Mouse (Mus musculus) spleen, adult 2 months (tissue): ENCODE measurements at regions not wholly inside any gene's neighbourhood (a gene's known extent, or its start where the extent isn't known, plus 50 kb on each side); places are given as distances from the start of the nearest gene placed in this dataset.

Experiments used
- DNase-seq, 2 experiments: peaks; one replicate each; pipeline versions ENCODE4 v3.0.0 to v3.0.0-alpha.2; 2012 to 2021; ENCODE audit warnings: low spot score in 2 of 2, low read depth in 1 of 2
- H3K27ac ChIP-seq: fragments of 200-500 bp; 2 replicates; pipeline ENCODE4 v1.5.1; 2012; ENCODE audit warnings: low read length, inconsistent platforms; ENCODE audit not compliant: insufficient read depth
- H3K27me3 ChIP-seq: fragments of 200-500 bp; 2 replicates; pipeline ENCODE4 v1.6.1; 2012; ENCODE audit warnings: mild to moderate bottlenecking, moderate library complexity, low read length, inconsistent platforms; ENCODE audit not compliant: control insufficient read depth, insufficient read depth
- H3K36me3 ChIP-seq: fragments of 200-500 bp; 2 replicates; pipeline ENCODE4 v1.6.1; 2012; ENCODE audit warnings: mild to moderate bottlenecking, low read length, inconsistent platforms; ENCODE audit not compliant: control insufficient read depth, insufficient read depth
- H3K4me1 ChIP-seq: fragments of 200-500 bp; 2 replicates; pipeline ENCODE4 v1.6.1; 2011; ENCODE audit warnings: inconsistent platforms; ENCODE audit not compliant: control insufficient read depth, insufficient read depth, insufficient read length
- H3K4me3 ChIP-seq: fragments of 200-500 bp; 2 replicates; pipeline ENCODE4 v1.5.1; 2011; ENCODE audit warnings: mild to moderate bottlenecking, inconsistent platforms; ENCODE audit not compliant: insufficient read depth, insufficient read length; ENCODE audit errors: extremely low read depth
- CTCF ChIP-seq: fragments of 200-500 bp; IDR thresholded peaks from 2 replicates; pipeline ENCODE4 v1.5.1; 2011; ENCODE audit warnings: mild to moderate bottlenecking, inconsistent platforms; ENCODE audit not compliant: insufficient read depth, insufficient read length, insufficient replicate concordance; ENCODE audit errors: extremely low read depth
- POLR2A ChIP-seq: fragments of 200-500 bp; IDR thresholded peaks from 2 replicates; pipeline ENCODE4 v1.6.1; 2011; ENCODE audit warnings: low read depth, low read length, inconsistent platforms
- WGBS: fragments of 180-500 bp; shearing (Covaris S2); methylation state at CpG from one replicate; pipeline ENCODE4 v1.1.7; 2018; 5-methylcytosine and 5-hydroxymethylcytosine counted together

DNA sequence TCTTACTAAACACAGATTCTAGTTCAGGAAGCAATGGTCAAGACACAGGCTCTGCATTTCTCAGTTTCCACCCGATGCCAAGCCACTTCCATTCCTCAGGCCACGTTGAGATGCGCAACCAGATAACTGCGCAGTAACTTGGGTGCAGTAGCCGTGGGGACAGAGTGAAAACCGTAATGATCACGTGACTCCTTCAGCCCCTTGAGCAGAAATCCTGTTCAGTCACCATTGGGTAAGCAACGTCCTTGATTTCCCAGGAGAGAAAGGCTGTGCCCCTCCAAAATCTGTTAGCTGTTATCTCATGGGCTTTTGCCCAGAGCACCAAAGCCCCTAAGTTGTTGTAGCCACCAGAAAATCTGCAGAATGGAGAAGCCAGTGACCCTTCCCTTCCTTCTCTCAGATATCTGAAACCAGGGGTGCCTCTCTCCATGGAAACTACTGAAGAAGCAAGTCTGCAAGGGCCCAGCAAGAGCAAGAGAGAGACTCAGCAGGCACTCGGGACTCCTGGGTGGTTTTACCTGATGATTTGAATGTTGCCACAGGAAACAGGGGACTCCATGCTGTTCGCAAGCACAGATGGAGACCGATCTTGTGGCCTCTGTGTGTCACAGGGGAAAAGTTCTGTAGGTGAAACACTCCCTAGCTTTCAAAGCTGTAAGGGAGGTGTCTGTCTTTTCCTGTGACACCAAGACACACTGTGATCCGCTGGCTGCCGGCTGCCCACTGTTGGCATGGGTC is 126.7 kb downstream of the Lmo4 start:
- H3K4me3 ChIP-seq, result no peak overlapping the region
- H3K36me3 ChIP-seq, result no peaks in the 10 kb centered on the region
- no peak overlapping the region for H3K27ac ChIP-seq
- no peaks in the 10 kb centered on the region for H3K27me3 ChIP-seq
- 78% methylated on average over 13 of the region's 13 CpGs for WGBS
- no peaks in the 10 kb centered on the region for H3K4me1 ChIP-seq
- TF ChIP-seq CTCF, result no peak
- TF ChIP-seq POLR2A, result no peak
- DNase-seq, result no peak

DNA sequence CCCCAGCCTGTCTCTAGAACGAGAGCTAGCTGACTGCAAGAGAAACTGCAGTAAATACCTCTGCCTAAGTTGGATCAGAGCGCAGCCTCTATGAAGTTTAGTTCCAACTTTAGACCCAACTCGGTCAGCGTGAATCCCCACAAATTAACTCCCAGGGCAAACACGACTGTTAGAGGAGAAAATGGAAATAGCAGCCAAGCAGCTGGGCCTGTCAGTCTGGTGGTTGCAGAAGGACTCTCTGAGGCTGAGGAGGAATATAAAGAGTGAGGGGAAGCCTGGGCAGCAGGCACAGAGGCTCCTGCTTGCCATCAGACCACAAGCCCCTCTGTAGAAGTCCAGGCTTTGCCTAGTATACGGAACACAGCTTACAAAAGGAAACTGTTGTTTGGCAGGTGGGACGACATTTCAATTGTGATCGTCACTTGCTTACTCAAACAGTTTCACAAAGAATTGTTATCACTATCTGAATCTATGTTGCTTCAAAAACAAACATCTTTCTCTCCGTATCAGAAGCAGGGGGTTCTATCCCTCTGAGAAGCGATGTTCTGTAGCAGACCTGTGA is 135.0 kb downstream of the Lmo4 start:
- H3K4me3 ChIP-seq, result no peak overlapping the region
- no peaks in the 10 kb centered on the region for H3K27me3 ChIP-seq
- no peak for TF ChIP-seq CTCF
- no peak for TF ChIP-seq POLR2A
- WGBS, result 85% methylated on average over 10 of the region's 10 CpGs
- H3K4me1 ChIP-seq, result no peaks in the 10 kb centered on the region
- no peak overlapping the region for H3K27ac ChIP-seq
- H3K36me3 ChIP-seq, result no peaks in the 10 kb centered on the region
- DNase-seq, result no peak

DNA sequence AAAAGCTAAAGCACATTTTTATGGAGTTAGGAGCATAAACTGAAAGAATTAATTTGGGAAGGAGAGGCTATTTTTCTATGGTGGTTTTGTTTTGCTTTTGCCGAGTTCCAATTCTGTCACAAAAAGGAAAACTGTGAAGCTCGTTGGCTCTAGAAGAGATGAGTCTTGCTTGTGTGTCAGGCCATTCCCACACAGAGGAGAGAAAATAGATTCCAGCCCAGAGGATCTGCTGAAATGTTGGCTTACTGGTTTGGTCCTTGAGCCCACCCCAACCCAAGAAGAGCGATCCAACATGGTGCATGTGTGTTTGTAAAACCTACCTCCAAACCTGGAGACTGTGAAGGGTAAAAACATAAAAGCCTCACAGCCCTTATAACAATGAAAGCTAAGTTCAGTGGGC is 138.0 kb downstream of the Lmo4 start:
- no peaks in the 10 kb centered on the region for H3K36me3 ChIP-seq
- no peak overlapping the region for H3K4me3 ChIP-seq
- no peak for TF ChIP-seq POLR2A
- no peaks in the 10 kb centered on the region for H3K27me3 ChIP-seq
- H3K27ac ChIP-seq, result no peak overlapping the region
- WGBS, result 91% methylated on average over 3 of the region's 3 CpGs
- no peaks in the 10 kb centered on the region for H3K4me1 ChIP-seq
- no peak for DNase-seq

DNA sequence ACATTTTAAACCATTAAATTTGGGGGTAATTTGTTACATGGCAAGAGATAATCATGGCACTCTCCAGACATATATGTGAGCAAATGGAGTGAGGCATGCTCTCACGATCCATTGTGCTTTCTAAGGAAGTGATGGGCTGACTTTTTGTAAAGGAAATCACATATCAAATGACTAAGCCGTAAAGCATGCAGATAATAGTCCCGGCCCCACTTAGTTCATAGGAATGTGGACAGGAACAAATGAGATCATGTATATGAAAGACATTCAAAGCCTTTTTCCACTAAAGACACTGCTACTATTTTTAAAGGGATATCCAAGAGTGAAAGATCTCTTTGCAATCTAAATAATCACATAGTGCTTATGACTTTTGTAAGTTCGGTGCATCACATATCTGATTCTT is 146.9 kb downstream of the Lmo4 start:
- no peak for TF ChIP-seq CTCF
- TF ChIP-seq POLR2A, result no peak
- no peak overlapping the region for H3K4me3 ChIP-seq
- WGBS, result 83% methylated on average over 4 of the region's 4 CpGs
- H3K36me3 ChIP-seq, result no peaks in the 10 kb centered on the region
- H3K4me1 ChIP-seq, result no peaks in the 10 kb centered on the region; the same call in 1 of the 2 replicates
- DNase-seq, result no peak
- no peaks in the 10 kb centered on the region for H3K27me3 ChIP-seq
- no peak overlapping the region for H3K27ac ChIP-seq

DNA sequence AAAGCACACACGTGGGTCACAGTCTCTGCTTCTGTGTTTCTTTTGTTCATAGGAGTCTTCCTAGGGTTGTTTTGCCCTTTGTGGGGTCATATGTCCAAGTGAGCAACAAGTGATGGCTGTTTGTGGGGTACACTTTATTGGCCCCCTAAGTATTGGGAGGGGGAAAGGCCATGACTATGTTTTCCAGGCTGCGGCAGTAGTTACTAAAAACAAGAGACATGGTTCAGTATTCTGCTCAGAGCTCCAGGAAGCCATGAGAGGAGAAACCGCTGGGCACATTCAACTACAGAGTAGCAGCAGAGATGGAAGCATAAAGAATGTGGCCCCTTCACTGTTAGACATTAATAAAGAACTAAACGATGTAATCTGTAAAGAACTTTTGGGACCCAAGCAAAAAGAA is 154.7 kb downstream of the Lmo4 start:
- no peaks in the 10 kb centered on the region; the same call in 1 of the 2 replicates for H3K4me1 ChIP-seq
- 48% methylated on average over 4 of the region's 4 CpGs for WGBS
- TF ChIP-seq CTCF (no peak), POLR2A (no peak)
- no peak for DNase-seq
- H3K36me3 ChIP-seq, result no peaks in the 10 kb centered on the region
- H3K27ac ChIP-seq, result peak overlapping the region; percentile 29; the same call in 1 of the 2 replicates
- H3K27me3 ChIP-seq, result no peaks in the 10 kb centered on the region
- H3K4me3 ChIP-seq, result no peak overlapping the region

DNA sequence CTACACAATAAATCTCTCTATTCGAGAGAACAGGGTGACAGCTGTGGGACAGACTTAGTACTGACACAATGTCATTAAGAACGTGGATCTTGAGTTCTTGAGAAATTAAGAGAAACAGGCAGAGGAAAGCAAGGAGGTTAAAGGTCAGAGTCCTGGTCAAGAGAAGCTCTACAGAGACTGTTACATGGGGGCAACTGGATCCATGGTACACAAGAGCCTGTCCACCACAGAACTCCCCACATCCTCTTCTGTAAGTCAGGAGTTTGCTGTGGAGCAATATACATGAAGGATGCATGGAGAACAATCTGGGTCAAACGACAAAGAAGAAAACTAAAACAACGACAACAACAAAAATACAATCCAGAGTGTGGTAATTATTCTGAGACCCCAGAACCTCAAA is 155.8 kb downstream of the Lmo4 start:
- TF ChIP-seq CTCF (no peak), POLR2A (no peak)
- no peak overlapping the region for H3K27ac ChIP-seq
- H3K4me1 ChIP-seq, result no peaks in the 10 kb centered on the region; the same call in 1 of the 2 replicates
- no peaks in the 10 kb centered on the region for H3K27me3 ChIP-seq
- no peak for DNase-seq
- H3K4me3 ChIP-seq, result no peak overlapping the region
- no peaks in the 10 kb centered on the region for H3K36me3 ChIP-seq
- 61% methylated on average over 4 of the region's 4 CpGs for WGBS

DNA sequence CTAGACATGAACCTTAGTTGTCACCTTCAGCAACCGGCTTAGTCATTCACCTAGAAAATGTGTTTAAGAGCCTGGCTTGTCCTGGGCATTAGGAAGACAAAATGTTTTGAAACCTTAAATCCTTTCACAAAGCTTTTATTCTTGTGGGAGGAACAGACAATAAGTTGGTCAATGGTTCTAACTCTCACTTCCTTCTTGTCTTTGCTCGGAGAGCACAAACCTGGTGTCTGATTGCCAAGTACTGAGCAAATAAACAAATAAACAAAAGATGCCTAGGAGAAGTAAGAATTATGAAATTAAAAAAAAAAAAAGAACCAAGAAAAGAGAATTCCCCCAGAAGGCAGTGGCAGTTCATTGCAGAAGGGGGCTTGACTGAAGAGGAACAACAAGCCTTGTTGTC is 160.7 kb downstream of the Lmo4 start:
- no peaks in the 10 kb centered on the region; the same call in 1 of the 2 replicates for H3K4me1 ChIP-seq
- TF ChIP-seq POLR2A, result no peak
- TF ChIP-seq CTCF, result no peak
- DNase-seq, result no peak
- H3K4me3 ChIP-seq, result no peak overlapping the region
- 53% methylated on average over 2 of the region's 2 CpGs for WGBS
- H3K27me3 ChIP-seq, result no peaks in the 10 kb centered on the region
- H3K27ac ChIP-seq, result no peak overlapping the region
- no peaks in the 10 kb centered on the region for H3K36me3 ChIP-seq
